Mouse (Mus musculus) midbrain, postnatal 0 days (tissue): ENCODE measurements around the gene Pou6f1. TPM values are rescaled to one million over a fixed set of nuclear protein-coding genes. Genes with fewer than 3 reads are reported as not detected.

ENCODE experiments used
- ATAC-seq: fragments of 200-750 bp; cut with Nextera tagmentation; 2 replicates; pipeline ENCODE4 v1.8.0; 2017; ENCODE audit warnings: moderate number of reproducible peaks, mild to moderate bottlenecking, moderate TSS enrichment, moderate library complexity; ENCODE audit not compliant: low FRiP score
- DNase-seq: peaks from one replicate; pipeline ENCODE4 v3.0.0-alpha.2; 2015; ENCODE audit warnings: low spot score
- H3K27ac ChIP-seq: fragments of 300-500 bp; sonication (generic); 2 replicates; pipeline ENCODE4 v1.5.1; 2014; ENCODE audit warnings: low read depth, mild to moderate bottlenecking, low read length, mixed read lengths
- H3K27me3 ChIP-seq: fragments of 300-500 bp; sonication (generic); 2 replicates; pipeline ENCODE4 v1.6.1; 2014; ENCODE audit warnings: low read length, control low read depth, mixed read lengths; ENCODE audit not compliant: insufficient read depth
- H3K36me3 ChIP-seq: fragments of 300-500 bp; sonication (generic); 2 replicates; pipeline ENCODE4 v1.6.1; 2014; ENCODE audit warnings: low read length, control low read depth, mixed read lengths; ENCODE audit not compliant: insufficient read depth
- H3K4me1 ChIP-seq: fragments of 300-500 bp; sonication (generic); 2 replicates; pipeline ENCODE4 v1.6.1; 2014; ENCODE audit warnings: mild to moderate bottlenecking, control low read depth, antibody characterized with exemption, low read length, mixed read lengths; ENCODE audit not compliant: insufficient read depth
- H3K4me2 ChIP-seq: fragments of 300-500 bp; sonication (generic); 2 replicates; pipeline ENCODE4 v1.6.1; 2014; ENCODE audit warnings: low read depth, mild to moderate bottlenecking, low read length, mixed read lengths; ENCODE audit not compliant: poor library complexity, severe bottlenecking
- H3K4me3 ChIP-seq: fragments of 300-500 bp; sonication (generic); 2 replicates; pipeline ENCODE4 v1.5.1; 2014; ENCODE audit warnings: low read depth, mild to moderate bottlenecking, low read length, moderate library complexity
- H3K9ac ChIP-seq: fragments of 300-500 bp; sonication (generic); replicated peaks from 2 replicates; pipeline ENCODE4 v1.6.1; 2014; ENCODE audit warnings: mild to moderate bottlenecking, low read length, moderate library complexity, mixed read lengths; ENCODE audit not compliant: poor library complexity, severe bottlenecking
- H3K9me3 ChIP-seq: fragments of 300-500 bp; sonication (generic); 2 replicates; pipeline ENCODE4 v1.6.1; 2016; ENCODE audit warnings: low read length, control low read depth
- CTCF ChIP-seq: IDR thresholded peaks from 2 replicates; pipeline ENCODE4 v1.5.1; 2016; ENCODE audit warnings: antibody characterized with exemption, mild to moderate bottlenecking
- WGBS: fragments of 180-500 bp; shearing (Covaris S2); extraction: QIAGEN DNeasy Blood & Tissue Kit; methylation state at CpG from one replicate; pipeline ENCODE4 v1.1.7; 2014; 5-methylcytosine and 5-hydroxymethylcytosine counted together
- microRNA-seq: library from miRNA; unstranded; fragments of <30 nt; microRNA quantifications from one replicate; pipeline ENCODE4, GENCODE M21; 2016; ENCODE audit warnings: borderline number of aligned reads
- polyA plus RNA-seq: library from polyadenylated mRNA; unstranded; fragments of >200 nt; fragmentation: Nextera tagmentation; extraction: Ambion mirVana; gene quantifications from 2 replicates; pipeline ENCODE4 v1.2.1, GENCODE M21; 2015
- total RNA-seq: library from RNA; depleted of rRNA; stranded (reverse); fragments of >200 nt; gene quantifications from 2 replicates; pipeline ENCODE4 v1.2.3, GENCODE M21; 2014; rRNA removed

Gene Pou6f1
- total and polyA plus RNA-seq, 2 experiments from 2014 or later = 30.6 to 111 TPM

DNA sequence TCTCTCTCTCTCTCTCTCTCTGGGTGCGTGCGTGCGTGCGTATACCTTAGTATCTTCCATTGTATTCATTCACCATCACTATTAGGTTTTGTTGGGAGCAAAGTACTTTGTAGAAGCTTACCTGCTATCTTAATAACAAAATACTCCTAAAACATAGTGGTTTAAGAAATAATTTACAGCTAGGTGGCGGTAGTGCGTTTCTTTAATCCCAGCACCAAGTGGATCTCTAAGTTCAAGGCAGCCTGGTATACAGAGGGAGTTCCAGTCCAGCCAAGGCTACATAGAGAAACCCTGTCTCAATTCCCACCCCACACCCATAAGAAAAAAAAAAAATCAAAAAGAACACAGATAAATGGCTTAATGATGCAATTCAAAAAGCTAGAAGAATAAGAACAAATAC lies 61.9 kb downstream of the Pou6f1 start:
- H3K4me1 ChIP-seq = no peaks in the 10 kb centered on the region
- H3K27me3 ChIP-seq = no peaks in the 10 kb centered on the region
- no peaks in the 10 kb centered on the region for H3K36me3 ChIP-seq
- ATAC-seq (no peak), DNase-seq (peak; percentile 65)
- H3K27ac ChIP-seq = no peak overlapping the region
- no peak overlapping the region for H3K4me3 ChIP-seq
- no peaks in the 10 kb centered on the region for H3K9me3 ChIP-seq
- peak; percentile 70 for TF ChIP-seq CTCF
- 89% methylated on average over 6 of the region's 6 CpGs for WGBS
- no peak overlapping the region for H3K9ac ChIP-seq
- no peak overlapping the region for H3K4me2 ChIP-seq

DNA sequence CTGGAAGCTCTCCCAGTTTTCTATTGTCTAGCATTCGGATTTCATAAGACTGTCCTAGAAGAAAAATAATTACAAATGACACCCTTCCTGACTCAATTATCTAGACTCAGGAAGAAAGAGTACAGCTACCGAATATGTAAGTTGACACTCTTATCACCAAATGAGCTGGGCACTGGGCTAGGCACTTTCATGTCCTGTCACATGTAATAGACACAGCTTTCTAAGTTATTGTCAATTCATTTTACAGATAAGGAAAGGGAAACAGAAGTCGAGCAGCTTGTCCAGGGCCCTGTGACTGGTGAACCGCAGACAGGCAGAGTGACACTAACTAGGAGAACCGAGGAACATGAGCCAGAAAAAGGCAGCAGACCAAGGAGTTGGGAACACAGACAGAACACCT lies 71.9 kb downstream of the Pou6f1 start:
- ATAC-seq (no peak), DNase-seq (no peak)
- peaks cover 4% of the 10 kb centered on the region; the same call in 1 of the 2 replicates for H3K36me3 ChIP-seq
- no peak overlapping the region for H3K9ac ChIP-seq
- 86% methylated on average over 5 of the region's 5 CpGs for WGBS
- no peaks in the 10 kb centered on the region for H3K9me3 ChIP-seq
- no peak overlapping the region for H3K4me3 ChIP-seq
- TF ChIP-seq CTCF = no peak
- H3K27me3 ChIP-seq = no peaks in the 10 kb centered on the region
- no peaks in the 10 kb centered on the region for H3K4me1 ChIP-seq
- H3K27ac ChIP-seq = no peak overlapping the region
- no peak overlapping the region for H3K4me2 ChIP-seq

DNA sequence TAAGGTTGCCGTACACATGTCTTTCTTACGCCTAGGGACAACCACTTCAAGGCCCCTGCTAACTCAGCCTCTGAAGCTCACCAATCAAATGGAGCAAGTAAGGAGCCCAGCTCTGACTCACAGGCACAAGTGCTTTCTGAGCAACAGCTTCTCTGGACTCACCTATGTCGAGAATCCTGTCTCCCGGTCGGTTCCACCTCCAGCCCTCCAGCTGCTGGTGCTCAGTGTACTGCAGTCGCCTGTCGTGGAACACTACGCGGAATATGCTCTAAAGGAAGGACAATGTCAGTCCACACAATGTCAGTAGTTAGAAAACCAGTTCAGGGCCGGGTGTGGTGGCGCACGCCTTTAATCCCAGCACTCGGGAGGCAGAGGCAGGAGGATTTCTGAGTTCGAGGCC lies 74.4 kb downstream of the Pou6f1 start:
- WGBS = 95% methylated on average over 14 of the region's 14 CpGs
- no peak overlapping the region for H3K9ac ChIP-seq
- no peak for DNase-seq
- peaks cover 14% of the 10 kb centered on the region; the same call in 1 of the 2 replicates for H3K36me3 ChIP-seq
- no peak overlapping the region for H3K27ac ChIP-seq
- H3K9me3 ChIP-seq = no peaks in the 10 kb centered on the region
- ATAC-seq = no peak
- H3K4me3 ChIP-seq = no peak overlapping the region
- TF ChIP-seq CTCF = no peak
- no peak overlapping the region for H3K4me2 ChIP-seq
- H3K4me1 ChIP-seq = no peaks in the 10 kb centered on the region
- no peaks in the 10 kb centered on the region for H3K27me3 ChIP-seq

Small RNA genes lying within 50 kb of the gene (microRNA-seq; reads per million reads assigned to microRNA genes)
- gene Mir6961 = not detected

Other genes with a start within 250 kb of the Pou6f1 start
- gene Methig1, start 246.8 kb downstream of the Pou6f1 start, total RNA-seq = not detected in 2 replicates
- gene Methig1, start 246.8 kb downstream of the Pou6f1 start, polyA plus RNA-seq = not detected in 2 replicates
- gene Mettl7a2, start 246.8 kb downstream of the Pou6f1 start, total RNA-seq = not detected in 2 replicates
- not detected in 2 replicates for gene Mettl7a2, start 246.8 kb downstream of the Pou6f1 start, polyA plus RNA-seq
- gene Higd1c, start 235.4 kb downstream of the Pou6f1 start, total RNA-seq = not detected in 2 replicates
- not detected in 2 replicates for gene Higd1c, start 235.4 kb downstream of the Pou6f1 start, polyA plus RNA-seq
- gene Gm5475, start 177.8 kb downstream of the Pou6f1 start, total RNA-seq = not detected in 2 replicates
- gene Gm5475, start 177.8 kb downstream of the Pou6f1 start, polyA plus RNA-seq = 0.15 and 0.17 TPM in 2 replicates
- gene Slc11a2, start 174.9 kb downstream of the Pou6f1 start, total RNA-seq = 29.5 and 34.4 TPM in 2 replicates
- 17.0 and 23.6 TPM in 2 replicates for gene Slc11a2, start 174.9 kb downstream of the Pou6f1 start, polyA plus RNA-seq
- gene Letmd1, start 131.0 kb downstream of the Pou6f1 start, total RNA-seq = 80.9 and 86.0 TPM in 2 replicates
- 53.0 and 55.0 TPM in 2 replicates for gene Letmd1, start 131.0 kb downstream of the Pou6f1 start, polyA plus RNA-seq
- 61.5 and 66.3 TPM in 2 replicates for gene Csrnp2, start 104.5 kb downstream of the Pou6f1 start, total RNA-seq
- 35.8 and 37.0 TPM in 2 replicates for gene Csrnp2, start 104.5 kb downstream of the Pou6f1 start, polyA plus RNA-seq
- gene Tfcp2, start 48.0 kb downstream of the Pou6f1 start, total RNA-seq = 30.4 and 33.6 TPM in 2 replicates
- gene Tfcp2, start 48.0 kb downstream of the Pou6f1 start, polyA plus RNA-seq = 33.0 and 36.7 TPM in 2 replicates
- gene Dazap2, start 15.4 kb upstream of the Pou6f1 start, total RNA-seq = 89.3 and 148 TPM in 2 replicates
- 133 and 134 TPM in 2 replicates for gene Dazap2, start 15.4 kb upstream of the Pou6f1 start, polyA plus RNA-seq
- gene Smagp, start 37.0 kb upstream of the Pou6f1 start, total RNA-seq = 1.2 and 2.5 TPM in 2 replicates
- gene Smagp, start 37.0 kb upstream of the Pou6f1 start, polyA plus RNA-seq = 2.6 and 3.8 TPM in 2 replicates
- gene Bin2, start 69.6 kb upstream of the Pou6f1 start, total RNA-seq = 2.1 and 2.7 TPM in 2 replicates
- 1.2 TPM in 2 replicates for gene Bin2, start 69.6 kb upstream of the Pou6f1 start, polyA plus RNA-seq
- 2.0 TPM in 1 of 2 replicates, not detected in the other for gene Cela1, start 87.9 kb upstream of the Pou6f1 start, total RNA-seq
- 2.0 TPM in 2 replicates for gene Cela1, start 87.9 kb upstream of the Pou6f1 start, polyA plus RNA-seq
- gene Galnt6, start 129.4 kb upstream of the Pou6f1 start, total RNA-seq = 0.16 and 0.71 TPM in 2 replicates
- gene Galnt6, start 129.4 kb upstream of the Pou6f1 start, polyA plus RNA-seq = 0.20 and 0.22 TPM in 2 replicates
- gene Slc4a8, start 161.8 kb upstream of the Pou6f1 start, total RNA-seq = 31.2 and 31.8 TPM in 2 replicates
- gene Slc4a8, start 161.8 kb upstream of the Pou6f1 start, polyA plus RNA-seq = 31.0 and 37.3 TPM in 2 replicates